Mouse (Mus musculus) midbrain, embryonic 10.5 days (tissue): Measurements from ENCODE around the gene Tbc1d8b. TPM values are rescaled to one million over a fixed set of nuclear protein-coding genes. Genes with fewer than 3 reads are reported as not detected.

ENCODE experiments used
- DNase-seq: peaks from one replicate; pipeline ENCODE4 v3.0.0-alpha.2; 2017; ENCODE audit warnings: low spot score
- H3K27ac ChIP-seq: fragments of 300-500 bp; sonication (generic); replicated peaks from 2 replicates; pipeline ENCODE4 v1.5.1; 2016; ENCODE audit warnings: mild to moderate bottlenecking
- H3K27me3 ChIP-seq: fragments of 300-500 bp; sonication (generic); 2 replicates; pipeline ENCODE4 v1.6.1; 2016; ENCODE audit warnings: low read depth, mild to moderate bottlenecking; ENCODE audit not compliant: poor library complexity, severe bottlenecking
- H3K36me3 ChIP-seq: fragments of 300-500 bp; sonication (generic); 2 replicates; pipeline ENCODE4 v1.6.1; 2016; ENCODE audit warnings: mild to moderate bottlenecking, moderate library complexity
- H3K4me1 ChIP-seq: fragments of 300-500 bp; sonication (generic); 2 replicates; pipeline ENCODE4 v1.6.1; 2016
- H3K4me3 ChIP-seq: fragments of 300-500 bp; sonication (generic); 2 replicates; pipeline ENCODE4 v1.5.1; 2016; ENCODE audit warnings: mild to moderate bottlenecking, moderate library complexity
- H3K9me3 ChIP-seq: fragments of 300-500 bp; sonication (generic); replicated peaks from 2 replicates; pipeline ENCODE4 v1.6.1; 2016; ENCODE audit warnings: mild to moderate bottlenecking
- WGBS: fragments of 180-500 bp; shearing (Covaris S2); methylation state at CpG from one replicate; pipeline ENCODE4 v1.1.7; 2016; 5-methylcytosine and 5-hydroxymethylcytosine counted together
- polyA plus RNA-seq: library from polyadenylated mRNA; unstranded; fragments of >200 nt; fragmentation: Nextera tagmentation; extraction: Ambion mirVana; gene quantifications from 2 replicates; pipeline ENCODE4 v1.2.1, GENCODE M21; 2016

The Tbc1d8b gene
- polyA plus RNA-seq, 1 experiment from 2014 or later, result 0.64 TPM

DNA sequence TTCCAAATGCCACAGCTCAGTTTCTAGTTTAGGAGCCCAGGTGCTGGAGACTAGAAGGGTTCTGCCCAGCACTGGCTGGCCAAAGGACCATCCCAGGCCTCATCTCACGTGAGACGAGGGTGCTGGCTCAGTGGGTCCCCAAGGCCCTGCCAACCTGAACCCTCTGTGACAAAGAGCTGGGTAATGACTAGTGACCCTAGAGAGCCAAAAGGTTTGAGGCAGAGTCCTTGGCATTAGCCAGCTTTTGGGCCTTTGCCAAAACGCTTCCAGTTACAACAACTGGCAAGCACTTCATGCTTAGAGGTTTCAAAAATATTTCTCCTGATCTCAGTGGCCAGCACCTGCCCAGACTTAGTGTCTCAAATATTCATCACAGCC lies 98.2 kb downstream of the Tbc1d8b start:
- 28% methylated on average over 3 of the region's 3 CpGs for WGBS
- H3K9me3 ChIP-seq, result no peaks in the 10 kb centered on the region
- peaks cover 39% of the 10 kb centered on the region for H3K4me1 ChIP-seq
- no peak for DNase-seq
- peaks cover 95% of the 10 kb centered on the region for H3K27me3 ChIP-seq
- H3K36me3 ChIP-seq, result no peaks in the 10 kb centered on the region
- H3K27ac ChIP-seq, result peak overlapping the region; percentile 71
- no peak overlapping the region for H3K4me3 ChIP-seq

DNA sequence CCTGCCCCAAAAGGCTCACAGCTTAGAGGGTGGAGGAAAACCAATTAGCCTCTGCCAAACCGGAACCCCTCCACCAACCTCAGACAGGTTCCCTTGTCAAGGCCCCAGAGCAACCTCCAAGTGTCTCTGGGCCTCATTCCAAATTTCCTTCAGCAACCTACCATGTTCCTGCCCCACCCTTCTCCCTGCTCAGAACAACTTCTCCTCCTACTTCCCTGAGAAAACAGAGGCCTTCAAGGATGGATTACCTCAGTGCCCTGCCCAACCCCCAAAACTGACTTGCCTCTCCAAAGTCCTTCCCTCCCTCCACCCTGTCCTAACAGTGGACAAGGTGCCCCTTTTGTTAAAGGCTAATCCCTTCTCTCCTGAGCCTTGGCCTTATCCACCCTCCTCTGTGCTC lies 101.0 kb downstream of the Tbc1d8b start:
- no peak for DNase-seq
- Histone ChIP-seq H3K27me3 (peaks cover 94% of the 10 kb centered on the region), H3K4me3 (no peak overlapping the region), H3K9me3 (no peaks in the 10 kb centered on the region), H3K36me3 (no peaks in the 10 kb centered on the region), H3K4me1 (peaks cover 33% of the 10 kb centered on the region), H3K27ac (no peak overlapping the region)
- 41% methylated on average over 1 of the region's 1 CpGs for WGBS

DNA sequence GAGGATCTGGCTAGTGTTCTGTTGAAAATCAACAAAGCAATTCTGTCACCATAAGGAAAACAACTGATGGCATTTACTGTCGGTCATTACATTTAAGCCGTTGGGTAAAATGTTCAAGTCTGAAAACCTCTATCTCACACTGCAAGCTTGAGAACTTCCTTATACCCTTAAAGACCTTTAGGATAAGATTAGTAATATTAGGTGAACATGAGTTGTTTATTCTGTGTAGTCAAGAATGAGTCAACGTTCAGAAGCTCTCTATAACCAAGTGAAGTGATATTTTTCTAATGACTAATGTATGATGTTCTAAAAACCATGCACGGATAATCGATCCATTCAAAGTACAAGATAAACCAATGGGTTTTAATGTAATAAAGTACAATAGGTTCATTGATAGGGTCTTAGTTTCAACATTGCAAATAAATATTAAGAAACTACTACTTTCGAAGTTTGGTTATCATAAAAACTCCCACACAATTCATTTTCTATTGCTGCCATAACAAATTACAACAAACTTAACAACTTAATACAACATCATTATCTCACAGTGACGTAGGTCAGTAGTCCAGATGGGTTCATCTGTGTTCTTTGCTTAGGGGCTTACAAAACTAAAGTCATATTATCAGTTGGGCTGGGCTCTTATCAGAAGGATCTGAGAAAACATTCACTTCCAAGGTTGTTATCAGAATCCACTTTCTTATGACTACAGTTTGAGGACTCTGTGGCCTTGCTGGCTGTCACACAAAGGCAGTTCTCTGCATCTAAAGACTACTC lies 109.5 kb downstream of the Tbc1d8b start:
- Histone ChIP-seq H3K27me3 (peaks cover 86% of the 10 kb centered on the region), H3K36me3 (no peaks in the 10 kb centered on the region), H3K4me1 (no peaks in the 10 kb centered on the region), H3K4me3 (no peak overlapping the region), H3K9me3 (no peaks in the 10 kb centered on the region), H3K27ac (no peak overlapping the region)
- WGBS, result 91% methylated on average over 7 of the region's 7 CpGs
- DNase-seq, result no peak

DNA sequence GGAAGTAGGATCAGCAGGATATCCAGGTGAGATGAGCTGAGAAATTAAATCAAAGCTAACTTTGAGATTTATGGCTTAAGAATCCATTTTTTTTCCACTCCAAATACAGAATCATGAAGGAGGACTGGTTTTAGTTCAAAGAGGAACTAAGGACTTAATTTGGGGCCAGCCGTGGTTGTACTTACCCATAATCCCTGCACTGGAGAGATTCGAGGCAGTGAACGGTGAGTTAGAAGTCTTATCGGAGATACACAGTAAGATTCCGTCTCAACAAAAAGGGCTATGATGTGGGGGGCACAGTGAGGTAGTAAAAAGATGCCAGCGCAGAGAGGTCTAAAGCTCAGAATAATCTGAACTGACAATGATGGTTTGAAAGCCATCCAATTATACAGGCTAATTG lies 111.2 kb downstream of the Tbc1d8b start:
- WGBS, result 84% methylated on average over 6 of the region's 6 CpGs
- no peak for DNase-seq
- no peaks in the 10 kb centered on the region for H3K4me1 ChIP-seq
- peaks cover 85% of the 10 kb centered on the region for H3K27me3 ChIP-seq
- H3K27ac ChIP-seq, result no peak overlapping the region
- no peaks in the 10 kb centered on the region for H3K36me3 ChIP-seq
- no peaks in the 10 kb centered on the region for H3K9me3 ChIP-seq
- H3K4me3 ChIP-seq, result no peak overlapping the region

DNA sequence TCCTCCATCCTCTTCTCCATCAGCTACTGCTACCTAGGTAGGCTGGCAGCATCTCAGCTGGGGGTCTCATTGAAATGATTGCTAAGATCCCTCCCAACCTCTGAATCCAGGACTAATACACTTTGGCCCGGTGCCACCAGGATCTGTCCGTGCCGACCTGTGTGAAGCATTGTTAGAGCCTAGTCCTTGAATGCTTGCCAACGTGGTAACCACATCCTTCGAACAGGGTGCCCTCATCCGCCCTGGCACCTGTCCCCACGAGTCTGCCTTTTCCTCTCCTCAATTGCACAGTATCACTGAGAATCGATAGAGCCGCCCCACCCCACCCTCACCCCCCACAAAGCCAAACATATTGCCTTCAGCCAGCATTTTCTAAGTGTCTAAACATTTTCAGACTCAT lies 113.1 kb downstream of the Tbc1d8b start:
- Histone ChIP-seq H3K27ac (no peak overlapping the region), H3K4me3 (no peak overlapping the region), H3K4me1 (no peaks in the 10 kb centered on the region), H3K9me3 (no peaks in the 10 kb centered on the region), H3K27me3 (peaks cover 85% of the 10 kb centered on the region), H3K36me3 (no peaks in the 10 kb centered on the region)
- WGBS, result 88% methylated on average over 9 of the region's 9 CpGs
- DNase-seq, result no peak

DNA sequence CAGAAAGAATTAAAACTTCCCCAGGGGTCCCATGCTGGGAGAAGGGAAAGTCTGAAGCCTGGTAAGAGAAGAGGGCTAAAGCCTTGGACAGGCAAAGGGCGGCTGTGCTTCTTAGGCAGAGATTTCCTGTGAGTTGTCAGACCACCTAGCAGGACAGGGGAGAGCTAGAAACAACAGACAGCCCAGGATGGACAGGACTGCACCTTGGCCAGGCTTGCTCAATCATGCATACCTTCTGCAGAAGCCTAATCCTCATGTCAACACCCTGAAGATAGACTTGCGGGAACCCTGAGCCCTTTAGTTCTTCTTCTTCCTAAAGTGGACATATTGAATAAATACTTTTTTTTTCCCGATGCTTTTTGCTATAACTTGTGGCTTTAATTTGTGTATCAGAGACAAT lies 115.2 kb downstream of the Tbc1d8b start:
- WGBS, result 75% methylated on average over 3 of the region's 3 CpGs
- Histone ChIP-seq H3K36me3 (no peaks in the 10 kb centered on the region), H3K27ac (no peak overlapping the region), H3K4me3 (no peak overlapping the region), H3K4me1 (no peaks in the 10 kb centered on the region), H3K9me3 (no peaks in the 10 kb centered on the region), H3K27me3 (peaks cover 97% of the 10 kb centered on the region)
- DNase-seq, result no peak

DNA sequence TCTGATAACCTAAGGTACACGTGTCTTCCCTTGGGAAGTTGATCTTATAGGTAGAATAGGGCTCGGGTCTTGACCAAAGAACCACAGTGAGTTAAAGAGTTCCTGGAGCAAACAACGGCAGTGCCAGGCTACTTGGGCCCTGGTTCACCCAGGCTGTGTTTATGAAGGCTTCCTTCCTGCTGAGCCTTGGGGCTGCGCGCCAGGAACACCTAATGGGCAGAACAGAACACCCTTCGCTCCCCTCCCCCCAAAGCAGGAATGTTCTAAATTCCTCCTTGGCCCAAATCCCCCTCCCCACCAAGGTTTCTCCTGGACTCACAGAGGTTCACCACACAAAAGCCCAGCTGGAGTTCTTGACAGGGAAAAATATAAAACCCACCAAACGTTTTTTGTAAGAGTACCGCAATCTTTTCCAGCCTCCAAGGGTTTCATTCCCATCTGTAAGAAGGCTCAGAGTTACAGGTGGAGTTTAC lies 115.6 kb downstream of the Tbc1d8b start, which contains the start of gene Cldn2:
Cldn2 (plus strand) TSS at position 423 of the 473 bp plus-strand sequence.
- Histone ChIP-seq H3K36me3 (no peaks in the 10 kb centered on the region), H3K4me1 (no peaks in the 10 kb centered on the region), H3K9me3 (no peaks in the 10 kb centered on the region), H3K27ac (no peak within 1 kb of the TSS), H3K27me3 (peaks cover 97% of the 10 kb centered on the region), H3K4me3 (no peak within 1 kb of the TSS)
- WGBS, result 68% methylated on average over 8 of the region's 8 CpGs
- DNase-seq, result no peak

Other genes with a start within 250 kb of the Tbc1d8b start
- 3.0 and 3.1 TPM in 2 replicates for gene D330045A20Rik, start 204.6 kb upstream of the Tbc1d8b start, polyA plus RNA-seq
- gene Rnf128, start 121.7 kb upstream of the Tbc1d8b start, polyA plus RNA-seq, result 0.90 and 0.99 TPM in 2 replicates
- gene Gm15013, start 29.5 kb downstream of the Tbc1d8b start, polyA plus RNA-seq, result 0.20 and 0.22 TPM in 2 replicates
- gene Ripply1, start 97.4 kb downstream of the Tbc1d8b start, polyA plus RNA-seq, result 0.68 and 1.1 TPM in 2 replicates
- 0.11 and 0.15 TPM in 2 replicates for gene Cldn2, start 115.8 kb downstream of the Tbc1d8b start, polyA plus RNA-seq
- gene Morc4, start 186.7 kb downstream of the Tbc1d8b start, polyA plus RNA-seq, result 6.7 and 7.3 TPM in 2 replicates